Mouse (Mus musculus) lung, postnatal 14 days (tissue): ENCODE measurements around the gene Tet2.

Source experiments
- DNase-seq: peaks from one replicate; pipeline ENCODE4 v3.0.0; 2021

Tet2 gene

GRCm38 (mm10) chr3:133515204-133515969, 29.6 kb downstream of the Tet2 start:
- no peak for DNase-seq

DNA sequence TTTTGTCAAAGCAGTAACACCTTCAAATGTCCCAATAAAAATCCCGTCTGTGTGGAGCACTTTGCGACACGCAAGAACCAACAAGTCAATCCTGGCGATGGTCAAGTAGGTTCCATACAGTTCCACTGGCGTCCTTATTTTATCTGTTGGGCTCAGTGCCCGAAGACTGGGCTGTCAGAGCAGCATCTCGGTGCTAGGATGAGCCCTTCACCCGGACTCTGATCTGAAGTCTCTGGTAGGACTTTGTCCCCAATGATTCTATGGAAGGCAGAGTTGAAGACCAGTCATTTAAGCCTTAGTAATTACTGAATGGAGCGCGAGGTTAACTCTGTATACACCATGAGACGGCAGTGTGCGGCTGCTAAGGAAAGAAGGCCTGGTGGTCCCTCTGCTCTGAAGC, 30.6 kb downstream of the Tet2 start:
- no peak for DNase-seq

GRCm38 (mm10) chr3:133513475-133513874, 31.5 kb downstream of the Tet2 start:
- no peak for DNase-seq

DNA sequence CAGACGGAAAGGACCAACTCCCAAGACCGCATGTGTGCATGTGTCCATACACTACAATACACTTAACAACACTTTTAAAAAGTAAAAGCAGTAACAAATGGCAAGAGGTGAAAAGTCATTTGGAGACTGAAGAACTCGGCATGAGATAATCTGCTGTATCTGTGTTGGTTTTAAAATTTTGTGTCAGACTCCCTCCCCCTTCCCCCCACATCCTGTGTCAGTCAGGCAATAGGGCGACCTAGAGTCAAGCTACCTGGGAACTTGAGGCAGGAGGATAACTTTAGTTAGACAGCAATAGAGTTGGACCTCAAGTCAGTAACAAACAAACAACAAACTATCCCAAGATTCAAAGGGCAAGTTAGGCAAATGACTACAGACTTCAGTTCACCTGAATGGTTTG, 34.6 kb downstream of the Tet2 start:
- DNase-seq, result no peak

DNA sequence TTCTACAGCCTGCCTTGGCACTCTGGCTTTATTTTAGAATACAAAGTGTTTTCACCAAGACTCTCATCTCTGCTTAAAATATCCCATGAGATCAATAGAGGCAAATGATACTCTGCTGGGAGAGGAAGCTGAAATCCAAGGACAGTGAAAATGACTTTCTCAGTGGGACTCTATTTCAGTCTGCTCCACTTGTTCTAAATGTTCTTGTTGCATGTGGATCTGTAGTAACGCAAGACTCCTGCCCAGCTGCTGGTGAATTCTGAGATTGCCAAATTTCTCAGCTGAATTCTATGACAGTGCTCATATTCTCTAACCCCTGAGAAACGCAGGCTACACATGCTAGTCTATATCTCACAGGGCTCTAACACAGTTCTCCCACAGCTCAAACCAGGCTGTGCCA, 35.1 kb downstream of the Tet2 start:
- DNase-seq, result no peak

DNA sequence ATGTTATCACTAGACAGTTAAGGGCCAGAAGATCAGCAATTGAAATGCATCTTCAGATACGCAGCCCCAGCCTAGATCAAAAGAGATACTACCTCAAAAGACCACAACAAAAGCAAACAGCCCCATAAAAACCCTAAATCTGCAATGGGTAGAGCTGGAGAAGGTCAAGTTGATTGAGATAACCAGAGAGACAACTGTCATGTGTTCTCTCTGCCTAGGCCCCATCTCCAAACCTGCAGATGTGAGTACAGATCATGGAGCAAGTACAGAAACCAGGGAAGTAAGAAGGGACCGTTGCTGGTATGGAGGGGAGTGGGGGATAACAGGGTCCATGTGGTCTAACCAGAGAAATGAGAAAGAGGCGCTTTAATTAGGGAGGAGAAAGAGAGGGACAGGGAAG, 36.1 kb downstream of the Tet2 start:
- no peak for DNase-seq

- DNase-seq, result no peak
Measured at GRCm38 (mm10) chr3:133506289-133506954, 38.5 kb downstream of the Tet2 start.

GRCm38 (mm10) chr3:133496953-133497352, 48.0 kb downstream of the Tet2 start:
- no peak for DNase-seq

DNA sequence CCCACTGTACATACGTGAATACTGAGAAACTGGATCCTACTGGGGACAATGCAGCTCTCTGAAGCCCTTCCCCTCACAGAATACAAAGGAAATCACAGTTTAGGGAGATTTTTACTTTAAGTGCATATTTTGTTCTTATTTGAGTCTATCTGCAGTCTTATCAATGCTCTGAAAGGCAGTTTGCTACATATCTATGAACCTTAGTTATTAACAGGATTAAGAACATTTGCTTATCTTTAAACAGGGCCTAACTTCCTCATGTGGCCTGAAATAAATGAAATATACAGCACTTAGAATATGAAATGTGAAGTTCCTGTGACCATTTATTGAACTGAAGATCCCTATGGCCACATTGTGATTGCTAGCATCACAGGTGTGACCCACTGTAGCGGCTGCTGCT, 53.6 kb downstream of the Tet2 start:
- no peak for DNase-seq

DNA sequence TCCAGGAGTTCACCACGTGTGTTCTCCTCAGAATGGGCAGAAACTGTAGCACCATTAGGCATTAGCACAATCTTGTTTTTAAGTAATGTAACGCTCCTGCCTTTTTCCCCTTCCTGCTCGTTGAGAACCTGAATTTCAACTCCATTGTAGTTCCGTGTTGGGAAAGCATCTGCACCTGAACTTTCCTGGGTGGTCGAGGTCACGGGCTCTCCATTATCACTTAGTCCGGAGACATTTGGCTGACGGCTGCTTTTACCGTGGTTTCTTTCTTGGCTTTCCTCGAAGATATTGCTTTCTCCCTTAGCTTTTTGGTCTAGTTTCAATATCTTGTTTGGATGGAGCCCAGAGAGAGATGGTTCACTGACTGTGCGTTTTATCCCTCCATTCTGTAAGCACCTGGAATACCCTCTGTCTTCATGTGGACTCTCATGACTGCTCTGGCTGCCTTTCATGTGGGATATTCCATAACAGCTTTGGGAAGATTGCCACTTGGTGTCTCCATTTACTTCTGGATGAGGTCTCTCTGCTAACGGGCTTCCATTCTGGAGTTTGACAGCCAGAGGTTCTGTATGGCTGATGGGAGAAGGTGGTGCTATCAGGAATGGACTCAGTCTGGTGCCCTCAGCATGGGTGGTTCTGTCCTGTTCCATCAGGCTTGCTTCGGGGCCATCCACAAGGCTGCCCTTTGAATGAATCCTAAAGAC, 56.8 kb downstream of the Tet2 start:
- DNase-seq, result no peak

DNA sequence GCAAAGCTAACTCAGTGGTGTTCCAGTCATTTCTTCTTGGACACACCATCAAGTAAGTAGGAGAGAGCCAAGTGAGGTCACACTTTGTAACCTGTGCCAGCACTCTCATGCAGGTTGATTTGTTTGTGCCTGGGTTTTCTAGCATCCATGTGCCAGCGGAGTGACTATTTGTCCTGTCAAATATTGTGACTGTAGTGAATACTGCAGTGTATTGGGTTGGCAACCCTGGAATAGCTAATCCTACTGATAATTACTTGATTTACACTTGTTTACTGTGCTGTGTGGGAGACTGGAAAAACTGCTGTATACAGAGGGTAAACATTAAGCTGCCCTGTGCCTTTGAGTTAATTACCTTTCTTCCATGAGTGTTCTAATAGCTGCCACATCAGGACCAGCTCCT, 62.1 kb downstream of the Tet2 start:
- no peak for DNase-seq

GRCm38 (mm10) chr3:133478987-133479386, 66.0 kb downstream of the Tet2 start:
- no peak for DNase-seq

DNA sequence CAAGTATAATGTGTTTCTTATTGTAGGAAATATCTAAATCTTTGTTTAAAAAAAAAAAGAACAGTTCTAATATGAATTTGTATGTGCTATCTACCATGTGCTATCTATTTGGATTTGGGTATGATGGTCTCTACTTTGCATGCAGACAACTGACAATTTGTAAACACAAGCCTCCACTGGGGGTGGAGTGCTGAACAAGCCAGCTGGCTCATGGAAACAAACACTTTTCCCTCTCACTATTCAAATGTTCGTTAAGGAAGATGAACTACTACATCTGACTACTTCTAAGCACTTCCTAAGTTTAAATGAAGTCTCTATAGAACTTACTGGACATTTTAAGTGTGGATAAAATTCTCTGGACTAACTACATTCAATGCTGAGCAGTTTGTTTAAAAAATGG, 71.2 kb downstream of the Tet2 start:
- DNase-seq, result no peak

DNA sequence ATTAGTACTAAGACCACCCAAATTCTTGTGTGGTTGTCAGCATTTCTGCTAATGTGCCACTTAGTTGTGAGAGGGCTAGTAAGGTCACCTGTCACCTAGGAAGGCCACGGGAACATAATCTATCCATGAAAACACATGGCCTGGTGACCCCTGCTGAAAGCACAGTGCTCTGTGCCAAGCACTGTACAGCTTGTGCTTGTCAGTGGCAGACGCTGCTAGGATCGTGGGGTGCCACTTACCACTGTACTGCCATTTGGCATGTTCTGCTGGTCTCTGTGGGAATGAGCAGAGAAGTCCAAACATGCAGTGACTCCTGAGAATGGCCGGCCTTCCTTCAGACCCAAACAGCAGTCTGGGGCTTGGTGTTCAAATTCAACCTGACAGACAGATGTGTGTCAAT, 73.8 kb downstream of the Tet2 start:
- no peak for DNase-seq

DNA sequence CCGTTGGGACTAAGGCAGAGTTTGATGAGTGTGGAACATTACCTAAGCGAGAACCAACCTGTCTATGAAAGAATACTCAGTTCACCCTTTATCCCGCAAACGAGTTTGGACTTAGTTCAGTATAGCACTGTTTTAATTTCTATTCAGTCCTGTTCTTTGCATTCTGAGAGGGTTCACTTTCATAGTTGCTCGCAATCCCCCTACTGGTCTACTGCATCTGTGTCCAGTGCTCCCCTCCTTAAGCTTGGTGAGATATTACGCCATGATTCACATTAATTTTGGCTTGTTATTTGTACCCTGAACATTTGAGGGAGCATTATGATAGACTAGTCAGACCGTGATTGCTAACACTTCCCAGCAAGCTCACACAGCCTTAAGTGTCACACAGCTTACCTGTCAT, 76.1 kb downstream of the Tet2 start:
- no peak for DNase-seq

GRCm38 (mm10) chr3:133463233-133463632, 81.7 kb downstream of the Tet2 start:
- no peak for DNase-seq

GRCm38 (mm10) chr3:133462485-133462884, 82.5 kb downstream of the Tet2 start:
- no peak for DNase-seq

- no peak for DNase-seq
Measured at GRCm38 (mm10) chr3:133462059-133462458, 82.9 kb downstream of the Tet2 start.

- no peak for DNase-seq
Measured at GRCm38 (mm10) chr3:133459174-133459573, 85.8 kb downstream of the Tet2 start.

GRCm38 (mm10) chr3:133453896-133454295, 91.0 kb downstream of the Tet2 start:
- DNase-seq, result no peak

DNA sequence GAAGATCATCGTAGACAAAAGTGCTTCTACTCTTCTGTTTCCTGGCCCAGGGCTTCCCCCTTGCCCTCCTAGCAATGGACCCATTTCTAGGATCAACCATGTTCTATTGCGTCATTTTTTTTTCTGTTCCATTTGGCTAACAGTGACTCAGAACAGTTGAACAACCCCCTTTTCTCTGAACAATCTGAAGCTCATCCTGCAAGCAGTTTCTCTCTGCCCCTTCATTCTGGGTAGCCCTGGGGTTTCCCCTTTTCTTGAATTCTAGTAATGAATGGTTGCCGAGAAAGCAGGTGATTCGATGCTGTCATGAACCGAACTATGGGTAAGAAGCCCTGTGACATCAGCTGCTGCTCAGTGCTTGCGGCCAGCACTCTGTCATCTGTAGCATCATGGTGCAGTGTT, 108.0 kb downstream of the Tet2 start:
- DNase-seq, result no peak

DNA sequence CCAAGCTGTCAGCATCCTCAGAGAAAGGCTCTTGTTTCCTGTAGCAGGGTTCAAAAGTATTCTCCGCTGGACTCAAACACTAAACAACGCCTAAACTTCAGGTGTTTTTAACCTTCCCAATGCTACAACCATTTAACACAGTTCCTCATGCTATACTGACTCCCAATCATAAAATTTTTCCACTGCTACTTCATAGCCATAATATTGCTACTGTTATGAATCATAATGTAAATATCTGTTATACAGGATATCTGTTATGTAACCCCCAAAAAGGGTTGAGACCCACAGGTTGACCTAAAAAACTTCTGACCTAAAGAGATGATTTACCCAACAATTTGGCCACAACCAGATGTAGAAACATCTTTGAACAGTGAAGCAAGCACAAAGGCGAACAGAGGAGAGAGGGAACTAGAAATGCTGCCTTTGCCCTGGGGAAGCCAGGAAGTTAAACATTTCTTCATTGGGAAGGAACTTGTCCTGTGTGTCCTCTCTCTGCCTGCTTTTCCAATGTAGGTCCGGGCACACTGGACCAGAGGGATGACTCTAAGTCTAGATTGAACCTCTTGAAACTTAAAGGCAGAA, 108.6 kb downstream of the Tet2 start:
- no peak for DNase-seq

- DNase-seq, result no peak
Measured at GRCm38 (mm10) chr3:133435774-133436148, 109.2 kb downstream of the Tet2 start.
